Mouse (Mus musculus) kidney, postnatal 0 days (tissue): ENCODE data around the gene Lyzl4. TPM values are rescaled to one million over a fixed set of nuclear protein-coding genes. Genes with fewer than 3 reads are reported as not detected.

Source experiments
- ATAC-seq: fragments of 200-750 bp; cut with Nextera tagmentation; replicated peaks from 2 replicates; pipeline ENCODE4 v1.8.0; 2017; ENCODE audit warnings: low read depth, moderate number of reproducible peaks, moderate TSS enrichment, moderate library complexity; ENCODE audit not compliant: low FRiP score
- DNase-seq: peaks from one replicate; pipeline ENCODE4 v3.0.0-alpha.2; 2016; ENCODE audit warnings: low spot score
- H3K27ac ChIP-seq: fragments of 300-500 bp; sonication (generic); 2 replicates; pipeline ENCODE4 v1.5.1; 2014; ENCODE audit warnings: mild to moderate bottlenecking
- H3K27me3 ChIP-seq: fragments of 300-500 bp; sonication (generic); 2 replicates; pipeline ENCODE4 v1.6.1; 2014; ENCODE audit warnings: low read length, mixed read lengths; ENCODE audit not compliant: insufficient read depth
- H3K36me3 ChIP-seq: fragments of 300-500 bp; sonication (generic); 2 replicates; pipeline ENCODE4 v1.6.1; 2014; ENCODE audit warnings: low read length, mixed read lengths; ENCODE audit not compliant: insufficient read depth
- H3K4me1 ChIP-seq: fragments of 300-500 bp; sonication (generic); replicated peaks from 2 replicates; pipeline ENCODE4 v1.6.1; 2014; ENCODE audit warnings: antibody characterized with exemption, low read length, mixed read lengths; ENCODE audit not compliant: insufficient read depth
- H3K4me2 ChIP-seq: fragments of 300-500 bp; sonication (generic); 2 replicates; pipeline ENCODE4 v1.6.1; 2014; ENCODE audit warnings: mild to moderate bottlenecking, low read length, moderate library complexity, mixed read lengths
- H3K4me3 ChIP-seq: fragments of 300-500 bp; sonication (generic); replicated peaks from 2 replicates; pipeline ENCODE4 v1.5.1; 2014; ENCODE audit warnings: low read depth, low read length
- H3K9ac ChIP-seq: fragments of 300-500 bp; sonication (generic); 2 replicates; pipeline ENCODE4 v1.6.1; 2014; ENCODE audit warnings: low read depth, low read length
- H3K9me3 ChIP-seq: fragments of 300-500 bp; sonication (generic); replicated peaks from 2 replicates; pipeline ENCODE4 v1.6.1; 2016; ENCODE audit warnings: low read length, inconsistent platforms, mixed read lengths
- CTCF ChIP-seq: IDR thresholded peaks from 2 replicates; pipeline ENCODE4 v1.5.1; 2016; ENCODE audit warnings: antibody characterized with exemption, low read depth, mild to moderate bottlenecking, moderate library complexity
- WGBS: fragments of 180-500 bp; shearing (Covaris S2); extraction: QIAGEN DNeasy Blood & Tissue Kit; methylation state at CpG from one replicate; pipeline ENCODE4 v1.1.7; 2014; 5-methylcytosine and 5-hydroxymethylcytosine counted together
- polyA plus RNA-seq: library from polyadenylated mRNA; unstranded; fragments of >200 nt; fragmentation: Nextera tagmentation; extraction: Ambion mirVana; gene quantifications from 2 replicates; pipeline ENCODE4 v1.2.1, GENCODE M21; 2015

Lyzl4 gene
- polyA plus RNA-seq, 1 experiment from 2014 or later = not detected

GRCm38 (mm10) chr9:121671300-121671699 is 29.4 kb upstream of the Lyzl4 start:
- H3K27me3 ChIP-seq = peaks cover 13% of the 10 kb centered on the region
- no peaks in the 10 kb centered on the region for H3K36me3 ChIP-seq
- ATAC-seq (no peak), DNase-seq (peak; percentile 83)
- H3K9ac ChIP-seq = no peak overlapping the region
- no peak overlapping the region for H3K4me3 ChIP-seq
- H3K27ac ChIP-seq = no peak overlapping the region
- no peaks in the 10 kb centered on the region for H3K9me3 ChIP-seq
- no peak overlapping the region for H3K4me2 ChIP-seq
- 33% methylated on average over 7 of the region's 7 CpGs for WGBS
- H3K4me1 ChIP-seq = peaks cover 5% of the 10 kb centered on the region
- TF ChIP-seq CTCF = peak; percentile 83

DNA sequence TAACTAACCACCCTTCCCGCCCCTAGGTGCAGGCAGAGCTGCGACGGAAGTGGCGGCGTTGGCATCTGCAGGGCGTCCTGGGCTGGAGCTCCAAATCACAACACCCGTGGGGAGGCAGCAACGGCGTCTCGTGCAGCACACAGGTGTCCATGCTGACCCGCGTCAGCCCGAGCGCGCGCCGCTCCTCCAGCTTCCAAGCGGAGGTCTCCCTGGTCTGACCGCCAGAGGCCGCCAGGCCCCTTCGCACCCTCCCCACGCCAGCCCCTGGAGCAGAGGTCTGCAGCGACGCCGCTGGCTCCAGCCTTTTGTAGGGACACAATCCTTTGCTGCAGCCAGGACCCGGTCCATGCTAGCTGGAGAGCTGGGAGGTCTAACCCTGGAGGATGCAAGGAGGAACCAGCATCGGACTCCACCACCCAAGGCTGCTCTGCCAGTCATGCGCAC is 27.5 kb upstream of the Lyzl4 start:
- peak overlapping the region; percentile 12; the same call in 1 of the 2 replicates for H3K4me3 ChIP-seq
- TF ChIP-seq CTCF = peak; percentile 85
- no peak overlapping the region for H3K9ac ChIP-seq
- peaks cover 5% of the 10 kb centered on the region for H3K4me1 ChIP-seq
- WGBS = 1% methylated on average over 28 of the region's 28 CpGs
- DNase-seq (peak; percentile 76), ATAC-seq (0 out of 2 replicates have a peak, but pooled peaks have one; percentile 53)
- H3K4me2 ChIP-seq = peak overlapping the region; percentile 48
- peaks cover 13% of the 10 kb centered on the region for H3K27me3 ChIP-seq
- no peaks in the 10 kb centered on the region for H3K36me3 ChIP-seq
- no peak overlapping the region for H3K27ac ChIP-seq
- no peaks in the 10 kb centered on the region for H3K9me3 ChIP-seq

- peaks cover 13% of the 10 kb centered on the region for H3K27me3 ChIP-seq
- peaks cover 5% of the 10 kb centered on the region for H3K4me1 ChIP-seq
- TF ChIP-seq CTCF = no peak
- WGBS = 73% methylated on average over 11 of the region's 11 CpGs
- ATAC-seq = no peak
- no peak overlapping the region for H3K4me3 ChIP-seq
- H3K36me3 ChIP-seq = no peaks in the 10 kb centered on the region
- H3K9ac ChIP-seq = no peak overlapping the region
- DNase-seq = no peak
- no peak overlapping the region for H3K27ac ChIP-seq
- H3K9me3 ChIP-seq = no peaks in the 10 kb centered on the region
- no peak overlapping the region for H3K4me2 ChIP-seq
These were observed 25.9 kb upstream of the Lyzl4 start for GRCm38 (mm10) chr9:121667822-121668221.

- H3K9me3 ChIP-seq = no peaks in the 10 kb centered on the region
- H3K27me3 ChIP-seq = peaks cover 13% of the 10 kb centered on the region
- DNase-seq = no peak
These were observed 25.2 kb upstream of the Lyzl4 start for GRCm38 (mm10) chr9:121666957-121667630.

DNA sequence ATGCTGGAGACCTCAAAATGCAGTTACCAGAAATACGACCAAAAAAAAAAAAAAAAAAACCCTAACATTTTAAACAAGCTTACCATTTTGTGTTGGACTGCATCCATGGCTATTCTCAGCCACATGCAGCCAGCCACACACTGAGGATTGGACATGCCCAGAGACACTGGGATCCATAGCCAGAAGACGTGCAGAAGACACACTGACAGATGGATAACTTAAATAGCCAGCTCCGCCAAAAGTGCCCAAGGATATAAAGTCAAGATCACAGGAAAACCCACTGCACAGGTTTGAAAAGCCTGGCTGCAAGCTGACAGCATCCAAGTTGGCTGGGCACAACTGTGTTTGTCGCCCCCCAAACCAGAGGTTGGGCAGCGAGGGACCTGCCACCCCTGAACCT is 22.2 kb upstream of the Lyzl4 start:
- H3K9ac ChIP-seq = no peak overlapping the region
- H3K4me2 ChIP-seq = no peak overlapping the region
- H3K4me1 ChIP-seq = peaks cover under 1% of the 10 kb centered on the region; the same call in 1 of the 2 replicates
- 85% methylated on average over 5 of the region's 5 CpGs for WGBS
- no peaks in the 10 kb centered on the region for H3K9me3 ChIP-seq
- ATAC-seq (no peak), DNase-seq (no peak)
- H3K36me3 ChIP-seq = no peaks in the 10 kb centered on the region
- no peak overlapping the region for H3K4me3 ChIP-seq
- TF ChIP-seq CTCF = no peak
- H3K27me3 ChIP-seq = peaks cover 12% of the 10 kb centered on the region
- H3K27ac ChIP-seq = no peak overlapping the region

More at GRCm38 (mm10) chr9:121666957-121667630, 25.2 kb upstream of the Lyzl4 start:
- WGBS = 54% methylated on average over 16 of the region's 16 CpGs
- H3K27ac ChIP-seq = no peak overlapping the region
- peaks cover 5% of the 10 kb centered on the region for H3K4me1 ChIP-seq
- no peak for TF ChIP-seq CTCF
- H3K36me3 ChIP-seq = no peaks in the 10 kb centered on the region
- ATAC-seq = no peak
- no peak overlapping the region for H3K9ac ChIP-seq
- H3K4me2 ChIP-seq = no peak overlapping the region
- H3K4me3 ChIP-seq = no peak overlapping the region

GRCm38 (mm10) chr9:121663467-121663866 is 21.6 kb upstream of the Lyzl4 start:
- no peak for ATAC-seq
- no peak for TF ChIP-seq CTCF
- Histone ChIP-seq H3K4me1 (no peaks in the 10 kb centered on the region), H3K9ac (no peak overlapping the region), H3K36me3 (no peaks in the 10 kb centered on the region), H3K27ac (no peak overlapping the region), H3K9me3 (no peaks in the 10 kb centered on the region), H3K4me2 (no peak overlapping the region), H3K27me3 (peaks cover 6% of the 10 kb centered on the region; the same call in 1 of the 2 replicates), H3K4me3 (no peak overlapping the region)
- WGBS = 78% methylated on average over 6 of the region's 6 CpGs
- no peak for DNase-seq
